Mouse (Mus musculus): ENCODE results near the gene Diexf.

The Diexf gene

GRCm38 (mm10) chr1:193138669-193139068 lies 8.6 kb upstream of the Diexf start:
- in situ Hi-C loops (cut with MboI) = no loop called here

DNA sequence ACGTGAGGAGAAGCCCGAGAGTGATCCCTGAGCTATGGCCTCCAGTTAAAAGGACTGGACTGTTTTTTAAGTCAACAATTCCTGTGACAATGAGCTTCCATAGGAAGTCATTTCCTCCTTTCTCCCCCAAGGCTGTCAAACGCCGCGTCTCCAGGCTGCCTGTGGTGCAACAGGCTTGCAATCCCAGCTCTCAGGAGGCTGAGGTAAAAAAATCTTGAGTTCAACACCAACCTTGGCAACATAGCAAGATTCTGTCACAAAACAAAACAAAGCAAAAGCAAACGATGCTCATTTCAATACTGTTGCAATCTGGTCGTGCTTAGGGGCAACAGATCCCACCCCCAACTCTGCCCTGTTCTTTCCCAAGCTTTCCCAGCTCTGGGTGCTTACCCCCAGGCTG lies 8.0 kb upstream of the Diexf start:
- in situ Hi-C loops (cut with MboI) = no loop called here

DNA sequence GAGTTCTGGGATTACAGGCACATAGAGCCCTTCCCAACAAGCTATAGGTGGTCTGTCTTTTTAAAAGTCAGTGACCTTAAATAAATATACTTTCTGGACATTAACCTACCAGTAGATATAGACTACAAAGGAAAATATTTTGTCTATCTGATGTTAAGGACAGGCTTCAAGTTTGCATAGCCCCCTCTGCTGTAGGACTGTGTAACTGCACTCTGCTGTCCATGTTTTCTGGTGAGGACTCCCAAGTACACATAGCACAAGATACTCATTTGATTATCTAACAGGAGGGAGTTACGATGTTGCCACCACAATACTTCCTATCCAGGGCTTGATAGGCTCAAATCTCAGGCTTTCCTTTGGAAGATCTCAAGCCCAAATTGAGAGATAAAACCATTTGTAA lies 3.7 kb upstream of the Diexf start:
- in situ Hi-C loops (cut with MboI) = no loop called here

GRCm38 (mm10) chr1:193132385-193132784 lies 2.3 kb upstream of the Diexf start:
- in situ Hi-C loops (cut with MboI) = no loop called here

- in situ Hi-C loops (cut with MboI) = no loop called here
Measured at GRCm38 (mm10) chr1:193131311-193131948, 1.4 kb upstream of the Diexf start.

- in situ Hi-C loops (cut with MboI) = no loop called here
Measured at GRCm38 (mm10) chr1:193130839-193131238, 767 bp upstream of the Diexf start.

GRCm38 (mm10) chr1:193130456-193130825 lies 369 bp upstream of the Diexf start:
- in situ Hi-C loops (cut with MboI) = no loop called here

- in situ Hi-C loops (cut with MboI) = no loop called here
Measured at GRCm38 (mm10) chr1:193129321-193129720, 751 bp downstream of the Diexf start.

DNA sequence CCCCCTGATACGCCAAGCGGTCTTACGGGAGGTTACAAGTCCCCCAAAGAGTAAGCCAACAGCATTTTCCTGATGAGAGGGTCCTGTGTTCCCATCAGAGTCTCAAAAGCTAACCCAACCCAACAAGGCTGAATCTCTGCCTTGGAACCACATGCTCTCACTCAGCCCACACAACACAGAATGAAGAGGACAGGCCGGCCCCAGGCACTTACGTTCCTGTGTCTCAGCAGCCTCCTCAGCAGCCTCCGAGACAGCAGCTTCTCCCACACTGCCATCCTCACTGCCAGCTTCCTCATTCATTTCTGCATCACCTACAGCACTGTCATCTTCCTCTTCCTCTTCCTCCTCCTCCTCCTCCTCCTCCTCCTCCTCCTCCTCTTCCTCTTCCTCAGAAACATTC lies 2.0 kb downstream of the Diexf start:
- in situ Hi-C loops (cut with MboI) = no loop called here

DNA sequence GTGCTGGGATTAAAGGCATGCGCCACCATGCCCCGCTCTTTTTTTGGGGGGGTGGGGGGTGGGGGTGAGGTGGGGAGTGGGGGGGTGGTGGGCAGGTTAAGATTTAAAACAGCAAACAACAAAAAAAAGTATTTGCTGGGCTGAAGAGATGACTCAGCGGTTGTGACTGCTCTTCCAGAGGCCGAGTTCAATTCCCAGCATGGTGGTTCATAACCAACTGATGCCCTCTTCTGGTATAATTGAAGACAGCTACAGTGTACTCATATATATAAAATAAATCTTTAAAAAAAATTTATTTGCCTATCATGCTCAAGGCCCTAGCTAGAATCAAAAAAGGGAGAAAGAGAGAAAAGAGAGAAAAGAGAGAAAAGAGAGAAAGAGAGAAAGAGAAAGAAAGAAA lies 4.2 kb downstream of the Diexf start:
- in situ Hi-C loops (cut with MboI) = no loop called here

DNA sequence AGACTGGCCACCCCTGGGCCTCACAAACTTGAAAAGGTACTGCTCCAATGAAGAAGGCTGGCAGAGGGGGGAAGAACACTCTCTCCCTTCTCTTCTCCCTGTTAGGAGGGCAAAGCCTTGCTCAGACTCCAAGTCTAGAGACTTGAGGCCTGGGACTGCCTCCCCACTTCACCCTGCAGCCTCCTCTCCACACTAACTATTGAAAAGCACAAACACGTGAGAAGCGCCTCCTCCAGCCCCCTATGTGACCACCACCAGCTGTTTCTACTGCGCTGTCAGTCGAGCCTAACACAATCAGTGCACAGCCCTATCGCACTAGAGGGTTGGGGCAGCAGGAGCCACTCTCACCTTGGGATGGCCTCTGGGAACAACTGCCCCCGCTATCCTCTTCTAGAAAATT lies 6.8 kb downstream of the Diexf start:
- in situ Hi-C loops (cut with MboI) = no loop called here

DNA sequence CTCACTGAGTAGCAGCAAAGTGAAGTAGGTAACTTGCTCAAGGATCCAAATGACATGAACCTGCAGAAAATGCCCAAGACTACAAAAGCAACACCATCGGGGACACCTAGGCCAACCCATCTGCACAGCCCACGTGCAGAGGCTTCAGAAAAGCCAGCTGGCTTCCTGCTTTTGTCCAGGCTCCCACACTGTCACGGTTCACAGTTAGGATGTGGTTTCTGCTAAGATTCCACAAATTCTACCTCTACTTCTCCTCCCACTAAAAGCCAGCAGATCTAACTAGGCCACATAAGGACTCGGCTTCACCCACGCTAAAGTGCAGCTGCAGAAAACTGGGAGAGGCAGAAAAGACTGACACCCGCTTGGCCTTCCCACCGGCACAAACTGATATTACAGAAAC lies 7.3 kb downstream of the Diexf start:
- in situ Hi-C loops (cut with MboI) = no loop called here

DNA sequence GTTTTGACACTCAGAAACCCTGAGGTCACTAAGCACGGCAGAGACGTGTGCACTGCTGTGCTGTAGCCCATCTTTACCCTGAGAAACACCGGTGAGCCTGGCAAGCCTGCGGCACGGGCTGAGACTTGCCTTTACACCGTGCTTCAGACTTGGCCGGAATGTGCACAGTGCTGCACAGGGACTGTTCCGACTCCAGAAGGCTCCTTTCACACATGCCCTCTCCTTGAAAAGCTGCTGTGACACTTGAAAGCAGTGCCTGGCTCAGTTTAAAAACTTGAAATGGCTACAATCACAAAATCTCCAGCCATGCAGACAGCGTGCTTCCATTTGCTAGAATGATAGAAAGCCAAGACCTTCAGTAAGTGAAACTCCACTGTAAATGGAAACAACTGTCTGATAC lies 18.0 kb downstream of the Diexf start:
- in situ Hi-C loops (cut with MboI) = no loop called here

DNA sequence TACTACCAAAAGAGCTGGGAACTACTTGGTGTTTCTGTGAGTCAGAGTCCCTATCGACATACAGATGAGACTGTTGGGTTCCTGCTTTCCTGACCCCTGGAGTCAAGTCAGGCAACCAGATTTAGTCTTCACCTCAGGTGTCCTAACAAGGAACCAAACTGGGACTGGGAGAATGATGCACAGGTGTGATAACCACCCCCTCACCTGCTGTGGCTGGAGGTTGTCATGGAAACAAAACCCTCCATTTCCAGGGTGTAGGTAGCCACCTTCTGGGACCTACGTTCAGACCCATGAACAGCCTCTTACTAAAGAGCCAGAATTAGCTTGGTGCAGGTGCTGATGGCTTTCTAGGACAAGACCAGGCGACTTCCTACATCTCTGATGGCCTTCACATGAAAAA lies 27.1 kb downstream of the Diexf start:
- in situ Hi-C loops (cut with MboI) = no loop called here

DNA sequence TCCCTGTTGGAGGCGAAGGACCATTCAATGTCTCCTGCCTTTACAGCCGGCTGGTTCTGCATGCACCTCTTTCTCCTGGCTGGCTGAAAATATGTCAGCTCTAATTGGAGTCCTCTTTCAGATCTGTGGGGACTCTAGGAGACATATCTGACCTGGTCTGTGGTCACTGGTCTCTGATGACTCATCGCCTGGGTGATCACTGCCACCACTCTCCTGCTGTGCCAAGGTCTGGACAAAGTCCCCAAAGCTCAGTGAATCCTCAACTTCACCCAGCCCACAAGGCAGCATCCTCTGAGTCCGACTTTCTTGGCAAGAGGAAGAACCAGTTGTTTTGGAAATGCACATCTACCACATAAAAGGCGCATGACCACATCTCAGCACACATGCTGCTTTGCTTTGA lies 27.5 kb downstream of the Diexf start:
- in situ Hi-C loops (cut with MboI) = no loop called here

- in situ Hi-C loops (cut with MboI) = no loop called here
Measured at GRCm38 (mm10) chr1:193102029-193102428, 28.0 kb downstream of the Diexf start.

DNA sequence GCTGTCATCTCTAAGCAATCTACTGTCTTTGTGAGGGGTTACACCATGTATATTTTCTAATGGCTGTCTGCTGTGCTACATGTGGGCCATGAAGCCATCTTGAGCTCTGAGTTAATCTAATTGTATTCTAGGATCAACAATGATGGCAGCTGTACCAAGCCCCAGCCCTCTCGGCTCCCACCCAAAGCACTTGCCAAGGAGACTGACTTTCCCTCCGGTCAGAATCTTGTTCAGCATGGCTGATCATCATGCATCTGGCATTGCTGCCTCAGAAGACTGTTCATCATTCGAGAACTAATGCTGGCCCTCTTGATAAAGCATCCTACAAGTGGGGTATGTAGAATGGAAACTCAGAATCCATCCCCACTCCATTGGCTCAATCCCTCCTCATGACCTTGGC lies 31.1 kb downstream of the Diexf start:
- in situ Hi-C loops (cut with MboI) = no loop called here

- in situ Hi-C loops (cut with MboI) = no loop called here
Measured at GRCm38 (mm10) chr1:193093596-193093995, 36.5 kb downstream of the Diexf start.

DNA sequence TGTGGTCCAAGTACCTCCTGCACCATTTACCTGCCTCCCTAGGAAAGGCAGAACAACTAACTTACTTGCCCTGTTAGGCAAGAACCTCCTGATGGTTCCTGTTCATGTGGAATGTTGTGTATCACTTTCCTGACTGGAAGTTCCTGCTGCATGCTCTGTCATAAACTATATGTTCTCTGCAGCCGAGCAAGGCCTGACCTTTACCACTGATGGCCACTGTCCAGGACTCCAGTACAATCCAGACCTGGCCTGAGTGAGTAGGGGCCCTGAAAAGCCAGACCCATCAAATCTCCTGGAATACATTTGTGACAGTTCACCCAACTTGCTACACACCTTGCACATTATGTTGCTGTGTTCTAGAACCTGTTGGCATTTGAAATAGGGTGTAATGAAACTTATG lies 37.3 kb downstream of the Diexf start:
- in situ Hi-C loops (cut with MboI) = no loop called here

DNA sequence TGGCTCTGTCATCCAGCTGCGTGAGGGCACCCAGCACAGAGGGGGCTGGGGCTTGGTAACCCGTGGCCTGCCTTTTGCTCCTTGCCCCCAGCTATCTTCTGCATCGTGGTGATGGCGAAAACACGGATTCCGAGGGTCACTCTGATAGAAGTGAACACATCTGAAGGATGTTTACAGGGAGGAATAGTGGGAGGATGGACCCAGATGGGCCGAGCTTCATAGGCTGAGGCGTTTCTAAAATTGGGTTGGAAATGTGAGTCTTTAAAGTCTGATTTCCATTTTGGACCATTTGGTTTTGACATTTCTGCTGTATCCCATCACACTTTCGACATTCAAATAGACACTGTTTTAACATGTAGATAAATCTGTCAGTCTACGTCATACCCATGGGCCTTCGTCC lies 39.2 kb downstream of the Diexf start:
- in situ Hi-C loops (cut with MboI) = no loop called here

DNA sequence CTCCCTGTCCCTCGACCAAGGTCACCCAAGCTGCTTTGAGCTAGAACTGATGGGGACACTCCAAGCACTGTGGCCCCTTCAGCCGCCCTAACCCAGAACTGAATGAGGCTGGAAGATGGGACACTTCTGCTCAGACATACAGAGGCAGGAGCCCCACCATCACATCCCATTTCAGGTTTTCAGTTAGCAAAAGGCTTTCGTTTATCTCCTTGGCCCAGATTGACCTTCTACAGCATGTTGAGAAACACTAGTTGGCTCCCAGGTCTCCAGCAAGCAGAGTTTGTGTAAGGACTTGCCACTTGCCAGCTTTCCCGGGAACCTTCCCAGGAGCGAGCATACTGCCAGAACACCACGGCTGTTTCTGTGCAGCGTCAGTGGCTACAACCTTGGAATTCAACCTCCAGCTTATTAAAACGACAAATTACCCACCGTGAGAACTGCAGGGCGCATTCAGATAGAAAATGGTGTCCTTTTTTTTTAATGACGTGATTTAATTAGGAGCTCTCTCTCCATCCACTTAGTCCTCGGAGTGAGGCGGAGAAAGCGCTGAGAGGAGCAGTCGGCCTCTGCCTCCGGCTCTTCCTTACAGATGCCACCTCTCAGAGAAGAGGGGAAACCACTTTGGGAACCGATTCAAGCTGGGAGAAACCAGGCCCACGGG lies 39.7 kb downstream of the Diexf start:
- in situ Hi-C loops (cut with MboI) = no loop called here

- in situ Hi-C loops (cut with MboI) = no loop called here
Measured at GRCm38 (mm10) chr1:193089683-193090082, 40.4 kb downstream of the Diexf start.

DNA sequence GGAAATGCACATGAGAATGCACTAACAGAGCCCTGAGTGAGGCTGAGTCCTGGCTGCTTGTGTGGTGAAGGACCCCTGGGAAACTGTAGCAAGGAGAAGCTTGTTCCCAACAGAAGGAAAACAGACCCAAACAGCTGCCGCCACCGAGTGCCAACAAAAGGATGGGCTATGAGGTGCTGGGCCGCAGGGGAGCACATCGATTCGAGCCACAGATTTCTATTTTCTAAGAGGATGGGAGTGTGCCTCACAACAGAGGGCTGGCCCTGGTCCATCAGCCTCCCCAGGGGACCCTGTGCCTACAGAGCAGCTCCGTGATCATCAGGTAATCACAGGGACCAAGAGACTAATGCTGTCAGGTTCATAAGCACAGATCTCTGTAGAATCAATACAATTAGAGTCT lies 40.9 kb downstream of the Diexf start:
- in situ Hi-C loops (cut with MboI) = no loop called here

GRCm38 (mm10) chr1:193086842-193087476 lies 43.1 kb downstream of the Diexf start:
- in situ Hi-C loops (cut with MboI) = no loop called here

Measured in mature B cell (primary cell).